Mouse (Mus musculus) CD4-positive helper T cell, adult 2 months (primary cell): ENCODE measurements around the gene Usp10.

Experiments
- DNase-seq: peaks from one replicate; pipeline ENCODE4 v3.0.0-alpha.2; 2012; ENCODE audit warnings: low read depth, missing footprints, low spot score

The Usp10 gene

DNA sequence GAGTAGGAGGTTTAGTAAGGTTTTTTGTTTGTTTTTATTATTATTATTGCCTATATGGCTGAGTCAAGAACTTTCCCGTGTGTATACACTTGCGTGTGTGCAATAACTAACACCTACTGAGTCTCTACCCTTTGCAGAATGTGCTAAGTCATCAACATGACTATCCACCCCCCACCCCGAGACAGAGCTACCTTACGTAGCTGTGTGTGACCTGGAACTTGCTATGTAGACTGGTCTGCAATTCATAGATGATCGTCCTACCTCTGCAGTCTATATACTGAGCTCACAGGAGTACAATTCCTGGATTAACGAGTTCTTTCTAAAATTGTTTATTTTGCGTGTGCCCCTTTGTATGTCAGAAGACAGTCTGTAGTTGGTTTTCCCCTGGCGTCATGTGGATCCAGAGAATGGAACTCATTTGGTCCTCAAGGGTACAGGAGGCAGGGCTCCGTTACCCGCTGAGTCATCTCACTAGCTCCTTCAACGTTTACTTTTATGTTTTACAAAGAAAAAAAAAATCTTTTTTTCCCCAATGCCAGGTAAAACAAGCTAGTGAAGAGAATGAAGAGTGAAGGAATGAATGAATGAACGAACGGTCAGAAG lies at the start of gene Usp10:
TSS of gene Usp10 (plus strand) at position 417 of the 603 bp plus-strand sequence.
- DNase-seq: peak; percentile 62

DNA sequence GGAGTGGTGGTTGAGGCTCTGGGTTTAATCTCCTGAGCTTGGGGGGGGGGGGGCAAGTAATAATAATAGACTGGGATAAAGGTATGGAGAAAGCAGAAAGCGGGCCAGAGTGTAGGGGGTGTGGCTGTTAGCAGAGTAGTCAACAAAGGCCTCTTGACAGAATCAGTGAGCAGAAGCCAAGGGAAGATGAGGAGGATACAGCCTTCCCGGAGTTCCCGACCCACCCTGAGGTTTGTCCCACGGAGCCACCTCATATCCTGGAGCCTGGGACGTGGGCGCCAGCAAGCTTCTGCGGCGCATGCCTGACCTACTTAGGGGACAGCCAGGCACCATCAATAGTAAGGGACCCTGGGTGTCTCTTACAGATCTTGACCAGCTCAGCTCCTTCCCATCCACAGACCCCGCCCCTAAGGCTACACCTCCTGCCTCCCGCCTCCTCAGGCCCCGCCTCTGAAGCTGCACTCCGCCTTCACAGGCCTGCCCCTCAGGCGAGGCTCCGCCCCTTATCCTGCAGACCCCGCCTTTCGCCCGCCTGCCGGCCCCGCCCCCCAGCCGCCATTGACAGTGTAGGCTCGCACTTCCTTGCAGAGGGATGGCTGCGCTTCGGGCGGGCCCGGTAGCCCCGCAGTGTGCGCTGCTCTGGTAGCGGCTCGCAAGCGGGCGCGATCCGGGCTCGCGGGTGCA lies 48.3 kb upstream of the Usp10 start, which contains the start of gene Klhl36:
TSS of gene Klhl36 (plus strand) at position 561 of the 684 bp plus-strand sequence.
- peak; percentile 95 for DNase-seq

DNA sequence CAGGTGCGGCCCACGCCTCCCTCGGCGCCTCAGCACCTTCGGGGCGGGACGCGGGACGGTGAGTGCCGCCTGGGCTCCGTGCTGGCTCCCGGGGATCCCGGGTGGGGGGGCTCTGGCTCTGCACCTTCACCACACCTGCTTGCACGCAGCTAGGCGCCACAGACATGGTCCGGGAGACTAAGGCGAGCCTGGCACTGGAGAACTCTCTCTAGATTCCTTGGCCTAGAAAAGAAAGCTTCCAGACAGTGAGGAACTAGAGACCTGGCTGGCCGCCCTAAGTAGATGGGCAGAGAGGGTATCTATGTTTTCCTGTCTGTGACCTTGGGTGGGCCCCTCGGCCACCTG lies 47.8 kb upstream of the Usp10 start:
- DNase-seq: no peak

DNA sequence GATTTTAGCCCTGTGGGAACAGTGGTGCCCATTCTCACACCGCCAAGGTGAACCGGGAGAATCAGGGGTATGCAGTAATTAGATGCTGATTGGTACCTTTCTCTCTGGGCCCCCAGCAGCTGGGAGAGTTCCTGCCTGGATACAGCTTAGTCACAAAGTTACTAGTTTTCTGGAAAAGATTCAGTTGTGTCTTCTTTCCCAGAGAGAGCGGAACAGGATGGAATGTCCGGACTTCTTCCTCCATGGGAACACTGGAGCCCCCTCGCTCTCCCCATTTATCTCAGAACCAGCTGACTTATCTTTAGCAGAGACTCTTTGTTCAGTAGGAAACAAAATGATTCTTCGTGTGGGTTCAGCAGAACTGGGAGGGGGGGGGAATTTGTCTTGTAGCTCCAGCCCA lies 47.4 kb upstream of the Usp10 start:
- DNase-seq: no peak

DNA sequence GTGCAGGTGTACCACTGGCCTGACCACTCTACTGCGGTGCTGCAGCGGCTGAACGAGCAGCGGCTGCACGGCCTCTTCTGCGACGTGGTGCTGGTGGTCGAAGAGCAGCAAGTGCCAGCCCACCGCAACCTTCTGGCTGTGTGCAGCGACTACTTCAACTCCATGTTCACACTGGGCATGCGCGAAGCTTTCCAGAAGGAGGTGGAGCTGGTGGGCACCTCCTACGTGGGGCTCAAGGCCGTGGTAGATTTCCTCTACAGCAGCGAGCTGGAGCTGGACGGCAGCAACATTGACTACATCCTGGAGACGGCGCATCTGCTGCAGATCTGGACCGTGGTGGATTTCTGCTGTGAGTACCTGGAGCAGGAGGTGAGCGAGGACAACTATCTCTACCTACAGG lies 40.5 kb upstream of the Usp10 start:
- no peak for DNase-seq

DNA sequence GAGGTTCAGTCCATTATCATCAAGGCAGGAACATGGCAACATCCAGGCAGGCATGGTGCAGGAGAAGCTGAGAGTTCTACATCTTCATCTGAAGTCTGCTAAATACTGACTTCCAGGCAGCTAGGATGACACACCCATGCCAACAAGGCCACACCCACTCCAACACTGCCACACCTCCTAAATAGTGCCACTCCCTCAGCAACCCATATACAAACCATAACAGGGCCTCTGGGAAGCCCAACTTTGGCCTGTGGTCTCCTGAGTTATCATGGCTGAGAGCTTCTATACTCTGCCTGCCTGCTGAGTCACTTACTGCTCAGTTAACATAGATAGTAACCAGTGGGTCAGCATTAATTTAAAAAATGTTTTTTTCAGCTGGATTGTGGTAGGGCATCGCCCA lies 37.0 kb upstream of the Usp10 start:
- no peak for DNase-seq

DNA sequence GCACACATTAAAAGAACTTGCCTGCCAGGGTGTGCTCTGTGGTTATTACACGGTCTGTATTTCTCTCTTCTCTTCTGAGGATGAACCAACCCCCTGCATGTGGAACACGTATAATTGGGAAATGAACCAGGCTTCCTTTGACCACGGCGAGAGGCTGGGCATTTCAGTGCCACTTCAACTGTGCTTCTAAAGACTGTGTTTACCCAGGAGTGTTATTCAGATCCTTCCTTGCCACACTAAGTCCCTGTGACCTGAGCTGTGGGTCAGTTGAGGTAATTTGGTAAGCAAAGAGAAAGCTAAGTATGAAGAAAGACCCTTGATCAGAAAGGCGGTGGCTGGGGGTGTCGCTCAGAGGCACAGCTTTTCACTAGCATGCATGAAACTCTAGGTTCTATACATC lies 28.9 kb upstream of the Usp10 start:
- DNase-seq: no peak

DNA sequence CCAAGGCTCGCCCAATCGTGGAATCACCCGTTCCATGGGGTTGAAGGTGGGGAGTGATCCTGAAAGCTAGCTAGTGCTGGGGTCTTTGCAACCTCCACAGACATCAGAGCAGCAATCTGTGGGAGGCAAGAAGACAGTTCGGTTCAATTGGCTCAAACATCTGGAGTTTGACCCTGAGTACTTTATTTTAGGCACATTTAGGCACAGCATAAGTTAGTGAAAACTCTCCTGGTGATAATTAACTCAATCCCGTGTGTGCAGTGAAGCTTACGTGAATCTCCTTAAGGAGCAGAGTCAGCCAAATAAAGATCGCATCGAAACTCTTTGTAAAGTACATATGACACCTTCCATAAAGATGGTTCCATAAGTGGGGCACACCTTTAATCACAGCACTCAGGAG lies 28.2 kb upstream of the Usp10 start:
- no peak for DNase-seq

DNA sequence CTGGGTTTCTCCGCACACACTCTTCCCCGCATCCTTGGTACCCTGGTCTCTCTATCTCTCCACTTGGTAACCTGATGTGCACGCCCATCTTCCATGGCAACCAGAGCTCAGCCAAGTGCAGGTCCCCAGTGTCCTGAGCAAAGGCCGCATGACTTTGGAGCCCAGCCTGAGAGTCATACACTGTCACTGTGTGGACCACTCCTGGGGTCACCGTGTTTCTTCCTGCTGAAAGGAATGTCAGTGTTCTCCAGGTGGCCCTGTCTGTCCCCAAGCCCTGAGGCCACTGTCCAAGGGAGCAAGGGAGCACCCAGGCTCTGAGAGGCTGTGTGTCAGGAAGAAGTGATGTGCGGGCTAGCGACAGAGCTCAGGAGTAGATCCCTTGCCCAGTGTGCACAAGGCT lies 26.9 kb upstream of the Usp10 start:
- DNase-seq: no peak

DNA sequence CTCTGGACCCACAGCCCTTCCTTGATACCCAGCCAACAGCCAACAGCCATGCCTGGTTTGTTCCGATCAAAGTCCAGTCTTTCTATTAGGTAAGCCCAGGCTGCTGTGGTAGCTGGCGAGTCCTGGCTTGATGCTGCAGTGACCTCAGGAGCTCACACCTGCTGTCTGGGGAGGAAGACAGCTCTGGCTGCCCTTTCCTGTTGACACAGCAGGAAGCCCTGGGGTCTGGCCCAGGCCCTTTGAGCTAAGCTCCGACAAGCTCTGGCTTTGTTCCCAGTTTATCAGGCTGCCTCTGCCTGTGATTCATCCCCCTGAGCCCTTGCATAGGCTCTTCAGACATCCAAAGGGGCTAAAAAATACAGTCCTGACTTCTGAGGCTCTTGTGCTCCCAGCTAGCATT lies 24.5 kb upstream of the Usp10 start:
- DNase-seq: no peak

DNA sequence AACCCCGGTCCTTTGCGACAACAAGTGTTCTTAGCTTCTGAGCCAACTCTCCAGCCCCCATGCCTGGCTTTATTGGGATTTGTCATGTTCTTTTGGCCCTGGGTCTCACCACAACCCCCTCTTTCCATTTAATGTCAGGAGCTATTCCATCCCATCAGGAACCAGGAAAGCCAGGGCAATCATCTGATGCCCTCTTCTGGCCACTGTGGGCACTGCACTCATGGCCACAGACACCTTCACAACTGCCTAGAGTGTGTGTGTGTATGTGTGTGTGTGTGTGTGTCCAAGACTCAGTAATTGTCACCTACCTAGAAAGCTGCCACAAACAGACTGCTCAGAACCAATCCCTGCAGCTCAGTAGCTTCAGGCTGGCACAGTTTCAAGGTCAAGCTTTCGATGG lies 23.0 kb upstream of the Usp10 start:
- peak; percentile 23 for DNase-seq

DNA sequence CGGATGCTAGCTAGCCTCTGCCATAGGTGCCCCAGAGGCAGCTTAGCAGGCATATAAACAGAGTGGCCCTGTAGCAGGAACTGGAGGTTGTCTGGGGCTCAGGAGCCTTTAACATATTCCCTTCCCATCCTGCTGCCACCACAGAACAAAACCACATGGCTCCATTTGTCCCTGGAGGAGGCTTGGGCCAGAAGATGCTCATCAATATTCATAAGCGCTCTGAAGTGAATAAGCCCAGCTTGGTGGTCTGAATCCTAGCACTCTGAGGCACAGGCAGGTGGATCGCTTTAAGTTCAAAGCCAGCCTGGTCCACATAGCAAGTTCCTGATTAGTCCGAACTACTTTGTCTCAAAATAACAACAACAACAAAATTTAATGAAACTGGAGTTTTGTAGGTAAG lies 22.1 kb upstream of the Usp10 start:
- DNase-seq: no peak

DNA sequence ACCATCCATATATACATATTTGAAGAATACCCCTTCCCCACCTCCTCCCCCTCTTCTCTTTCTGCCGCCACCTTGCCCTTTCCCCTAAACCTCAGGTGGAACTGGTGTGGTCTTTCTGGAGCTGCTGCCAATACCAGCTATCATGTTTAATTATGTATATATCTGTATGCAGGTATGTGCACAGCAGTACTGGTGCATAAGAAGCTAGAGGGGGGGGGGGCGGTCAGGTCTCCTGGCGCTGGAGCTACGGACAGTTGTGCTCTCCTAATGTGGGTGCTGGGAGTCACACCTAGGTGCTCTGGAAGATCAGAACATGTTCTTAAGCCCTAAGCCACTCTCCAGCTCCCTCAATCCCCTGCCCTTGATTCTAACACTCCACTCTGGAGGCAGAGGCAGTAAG lies 13.1 kb upstream of the Usp10 start:
- DNase-seq: no peak

DNA sequence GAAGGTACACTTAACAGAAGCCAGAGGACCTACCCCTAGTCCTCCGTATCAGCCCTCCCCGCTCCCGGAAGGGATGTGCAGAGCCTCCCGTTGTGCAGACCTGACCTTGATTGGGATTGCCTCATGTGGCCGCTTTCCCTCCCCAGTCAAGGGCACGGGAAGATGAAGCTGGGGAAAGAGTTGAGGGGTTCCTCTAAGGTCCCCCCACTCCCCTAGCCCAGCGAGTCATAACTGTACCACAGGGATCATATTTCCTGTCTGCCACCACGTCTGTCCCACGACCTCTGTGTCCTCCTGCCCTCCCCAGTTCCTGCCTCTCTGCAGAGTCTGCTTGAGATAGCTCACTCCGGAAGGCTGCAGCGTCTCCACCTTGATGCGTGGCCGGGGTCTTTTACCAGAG lies 12.2 kb upstream of the Usp10 start:
- peak; percentile 45 for DNase-seq

DNA sequence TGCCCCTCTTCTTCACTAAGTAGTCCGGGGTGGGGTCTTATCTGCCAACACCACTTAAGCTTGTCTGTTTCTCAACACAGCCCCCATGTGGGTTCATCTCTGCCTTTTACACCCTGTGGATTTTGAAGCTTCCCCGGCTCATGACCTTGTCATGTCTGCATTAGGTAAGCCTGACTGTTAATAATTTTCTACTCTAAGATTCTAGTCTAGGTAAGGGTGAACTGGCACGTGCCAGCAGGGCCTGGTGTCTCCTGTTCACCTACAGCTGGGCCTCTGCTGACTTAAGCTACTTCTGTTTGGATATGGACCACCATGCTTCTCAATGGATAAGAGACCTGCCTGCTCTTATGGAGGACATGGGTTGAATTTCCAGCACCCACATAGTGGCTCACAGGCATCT lies 8.8 kb upstream of the Usp10 start:
- DNase-seq: no peak

DNA sequence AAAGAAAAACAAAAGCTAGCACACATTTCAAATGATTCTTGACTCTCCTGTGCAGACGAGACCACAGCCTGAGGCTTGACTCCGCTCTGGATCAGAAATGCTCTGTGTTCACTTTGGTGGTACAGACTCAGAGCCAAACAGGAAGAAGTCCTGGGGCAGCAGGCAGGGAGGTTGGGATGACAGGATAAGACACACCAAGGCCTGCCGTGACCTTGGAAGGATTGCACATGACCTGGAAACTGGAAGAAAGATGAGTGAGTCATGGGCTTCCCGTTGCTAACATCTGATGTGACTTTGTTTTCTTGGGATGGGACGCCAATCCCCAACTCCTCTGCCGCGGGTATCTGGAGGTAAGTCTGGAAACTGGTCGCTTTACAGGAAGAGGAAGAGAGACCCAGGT lies 8.2 kb upstream of the Usp10 start:
- no peak for DNase-seq

DNA sequence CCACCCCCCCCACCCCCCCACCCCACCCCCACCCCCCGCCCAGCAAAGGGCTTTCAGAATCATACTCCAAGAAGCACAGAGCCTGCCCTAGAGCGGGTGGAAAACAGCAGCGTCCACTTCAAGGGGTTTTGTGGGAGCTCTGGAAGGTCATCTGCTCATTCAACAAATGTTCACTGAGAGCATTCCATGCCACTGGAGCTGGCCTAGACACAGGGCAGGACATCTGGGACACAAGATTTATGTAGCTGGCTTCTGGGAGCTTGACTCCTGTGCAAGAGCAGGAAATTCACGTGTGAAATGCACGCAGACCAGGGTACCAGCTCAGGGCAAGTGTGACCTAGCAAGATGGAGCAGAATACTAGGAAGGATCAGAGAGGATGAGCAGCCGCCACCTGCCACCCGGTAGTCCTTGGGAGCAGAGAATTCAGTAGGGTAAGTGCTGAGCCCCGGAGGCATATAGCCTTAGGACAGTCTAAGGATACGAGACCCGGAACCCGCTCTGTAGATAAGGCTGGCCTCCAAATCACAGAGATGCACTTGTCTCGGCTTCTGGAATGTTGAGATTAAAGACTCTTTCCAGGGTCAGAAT lies 5.7 kb upstream of the Usp10 start:
- no peak for DNase-seq

DNA sequence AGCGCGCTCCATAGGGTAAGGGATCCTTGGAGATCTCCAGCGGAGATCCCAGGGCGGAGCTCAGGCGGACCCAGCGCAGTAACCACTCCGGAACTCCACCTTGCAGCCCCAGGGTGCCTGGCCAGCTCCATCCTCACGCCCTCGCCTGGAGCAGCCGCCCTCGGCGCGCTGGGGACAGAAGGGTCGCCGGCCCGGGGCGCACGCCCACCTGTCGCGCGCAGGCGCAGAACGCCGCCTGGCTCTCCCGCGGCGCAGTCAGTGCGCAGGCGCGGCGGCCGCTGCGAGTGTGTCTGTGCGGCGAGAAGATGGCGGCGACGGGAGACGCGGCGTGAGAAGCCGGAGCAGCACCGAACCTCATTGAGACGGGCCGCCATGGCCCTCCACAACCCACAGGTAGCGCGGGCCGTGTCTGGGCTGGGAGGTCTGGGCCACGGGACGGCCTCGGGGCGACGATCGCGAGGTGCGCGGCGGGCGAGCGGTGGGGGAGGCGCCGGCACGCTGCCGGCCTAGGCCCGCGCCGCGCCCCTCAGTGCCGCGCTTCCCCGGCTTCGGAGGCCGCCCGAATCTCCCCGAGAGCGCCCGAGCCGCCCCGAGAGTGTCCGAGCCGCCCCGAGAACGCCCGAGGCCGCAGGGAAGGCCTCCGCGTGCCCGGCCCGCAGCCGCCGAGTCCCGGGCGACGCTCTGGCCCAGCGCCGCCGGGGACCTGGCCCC lies 542 bp downstream of the Usp10 start, which contains the start of gene Gm20388:
TSS of gene Gm20388 (plus strand) at position 295 of the 711 bp plus-strand sequence.
- DNase-seq: peak; percentile 93

DNA sequence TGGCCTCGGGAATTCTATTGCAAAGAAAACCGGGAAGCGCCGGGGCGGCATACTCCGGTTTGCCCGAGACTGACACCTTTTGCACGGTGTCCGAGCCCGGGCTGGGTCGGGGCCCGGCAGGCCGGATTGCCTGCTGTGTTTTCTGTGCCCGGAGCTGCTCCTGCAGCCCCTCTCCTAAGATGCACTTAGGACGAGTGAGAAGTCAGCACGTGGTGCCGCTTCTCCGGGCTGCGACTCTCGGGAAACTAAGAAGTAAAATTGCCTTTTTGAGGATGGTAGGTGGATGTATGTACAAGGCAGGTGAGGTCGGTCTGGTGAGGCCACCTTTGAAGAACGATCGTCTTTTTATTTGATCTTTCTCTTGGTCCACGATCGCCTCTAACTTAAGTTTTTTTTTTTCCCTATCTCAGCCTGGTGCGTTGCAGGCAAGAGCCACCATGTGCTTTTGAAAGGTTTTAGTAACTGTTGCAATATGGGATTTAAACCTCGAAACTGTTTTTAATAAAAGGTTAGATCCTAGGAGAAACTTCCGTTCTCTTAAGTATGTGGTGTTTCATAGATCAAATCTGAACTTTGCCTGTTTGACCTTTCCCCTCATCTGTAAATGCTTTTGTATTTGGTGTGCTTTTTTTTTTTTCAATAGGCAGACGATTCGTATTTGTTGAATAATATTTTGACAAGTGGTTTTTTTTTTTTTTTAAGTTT lies 1.2 kb downstream of the Usp10 start:
- no peak for DNase-seq

DNA sequence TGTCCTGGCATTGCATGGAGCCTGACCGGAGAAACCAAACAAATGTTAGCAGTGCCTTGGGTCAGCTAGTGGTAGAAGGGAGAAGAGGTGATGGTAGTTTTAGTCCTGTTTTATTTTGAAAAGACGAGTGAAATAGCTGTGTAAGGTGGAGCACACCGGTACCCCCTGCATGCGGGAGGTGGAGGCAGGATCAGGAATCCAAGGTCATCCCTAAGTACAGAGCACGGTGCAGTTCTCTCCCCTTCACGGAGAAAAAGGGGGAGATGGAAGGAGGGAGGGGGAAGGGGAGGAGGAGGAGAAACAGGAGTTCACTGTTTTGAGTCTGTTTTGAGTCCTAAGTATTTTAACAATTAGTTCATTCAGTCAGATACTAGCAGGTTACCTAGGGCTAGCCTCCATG lies 2.5 kb downstream of the Usp10 start:
- DNase-seq: no peak

DNA sequence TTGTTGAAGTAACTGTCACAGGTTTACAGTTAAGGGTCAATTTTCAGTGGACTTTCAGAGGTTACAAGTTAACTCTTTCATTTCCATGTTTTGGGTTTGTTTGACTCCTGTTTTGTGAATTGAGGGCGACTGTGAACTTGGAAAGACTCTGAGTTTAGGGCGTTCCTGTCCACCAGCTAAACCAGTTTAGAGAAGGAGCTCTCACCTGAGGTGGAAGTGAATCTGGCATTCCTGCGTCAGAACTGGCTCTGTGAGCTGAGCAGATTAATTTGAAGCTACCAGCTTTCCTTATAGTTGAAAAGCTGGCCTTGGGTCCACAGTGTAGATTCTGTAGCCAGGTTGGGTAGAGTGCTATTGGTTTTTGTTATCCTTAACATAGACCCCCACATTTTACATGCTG lies 3.0 kb downstream of the Usp10 start:
- DNase-seq: no peak

DNA sequence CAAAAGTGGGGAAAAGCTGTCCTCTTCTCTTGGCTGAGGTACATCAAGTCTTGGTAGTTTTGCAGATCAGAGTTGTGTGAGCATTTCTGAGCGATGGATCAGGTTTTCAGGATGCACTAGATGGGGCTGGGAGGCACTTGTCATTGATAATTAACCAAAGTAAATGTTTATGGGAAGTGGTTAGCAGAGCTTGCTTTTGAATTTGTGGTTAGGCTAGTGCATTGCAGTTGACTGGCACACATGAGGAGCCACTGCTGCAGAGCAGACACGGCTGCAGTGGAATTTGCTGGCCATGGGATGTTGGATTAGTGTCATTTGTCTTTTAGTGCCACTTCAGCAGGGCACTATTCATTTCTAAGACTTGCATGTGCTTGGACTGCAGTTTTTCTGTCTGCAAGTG lies 4.0 kb downstream of the Usp10 start:
- peak; percentile 47 for DNase-seq
